Mouse (Mus musculus): Measurements from ENCODE around the gene Sycp3. TPM values are rescaled to one million over a fixed set of nuclear protein-coding genes. Genes with fewer than 3 reads are reported as not detected.

Sycp3 gene
- 0.32 TPM in 1 of 2 replicates, not detected in the other for polyA plus RNA-seq (2015; fragmentation: Nextera tagmentation; extraction: Ambion mirVana)

DNA sequence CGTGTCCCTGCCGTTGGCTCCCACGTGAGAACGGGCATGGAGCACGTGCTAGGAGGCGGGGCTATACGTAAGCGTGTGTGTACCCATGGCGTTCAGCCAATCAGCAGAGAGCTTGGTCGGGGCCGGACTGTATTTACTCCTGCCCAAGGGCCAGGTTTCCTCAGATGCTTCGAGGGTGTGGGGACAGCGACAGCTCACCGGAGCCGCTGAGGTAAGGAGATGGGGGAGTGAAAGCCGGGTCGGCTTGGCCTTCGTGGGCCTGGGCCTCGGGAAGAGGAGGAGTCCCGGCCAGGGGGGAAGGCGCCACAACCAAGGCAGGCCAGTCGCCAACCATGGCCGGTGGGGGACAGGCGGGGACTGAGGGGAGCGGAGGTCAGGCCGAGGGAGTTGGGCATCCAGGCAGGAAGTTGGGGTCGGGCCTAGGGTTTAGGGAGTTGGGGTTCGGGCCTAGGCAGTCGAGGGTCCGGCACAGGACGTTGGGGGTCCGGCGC lies at the start of gene Sycp3:
Gene Sycp3 (plus strand): TSS at position 68 of the 491 bp plus-strand sequence.
- Histone ChIP-seq H3K9ac (no peak within 1 kb of the TSS), H3K4me2 (replicated peaks) (no peak within 1 kb of the TSS), H3K27me3 (no peaks in the 10 kb centered on the region), H3K4me3 (no peak within 1 kb of the TSS), H3K9me3 (no peaks in the 10 kb centered on the region), H3K27ac (no peak within 1 kb of the TSS), H3K36me3 (no peaks in the 10 kb centered on the region), H3K4me1 (0 out of 2 replicates have a peak, but pooled peaks cover 3% of the 10 kb centered on the region)
- WGBS = 84% methylated on average over 33 of the region's 33 CpGs
- ATAC-seq (ENCODE audit: low FRiP score, low read depth) = no peak

DNA sequence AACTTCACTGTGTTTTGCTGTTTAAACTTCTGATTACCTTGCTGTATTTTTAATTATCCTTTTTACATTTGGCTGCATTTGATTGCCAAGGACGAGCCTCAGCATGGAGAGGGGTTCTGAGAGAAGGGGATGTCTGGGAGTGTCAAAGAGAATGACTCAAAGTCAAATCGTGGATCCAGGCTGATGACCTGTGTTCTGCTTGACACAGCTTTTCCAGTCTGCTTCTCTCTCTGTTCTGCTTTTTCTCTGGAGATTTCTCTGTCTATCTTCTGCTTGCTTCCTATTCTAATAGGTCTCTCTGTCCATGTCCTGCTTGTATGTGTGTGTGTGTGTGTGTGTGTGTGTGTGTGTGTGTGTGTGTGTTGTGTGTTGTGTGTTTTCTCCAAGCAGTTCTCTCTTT lies 49.6 kb upstream of the Sycp3 start:
- no peaks in the 10 kb centered on the region for H3K9me3 ChIP-seq
- no peaks in the 10 kb centered on the region for H3K4me1 ChIP-seq
- H3K27ac ChIP-seq = no peak overlapping the region
- no peak overlapping the region for H3K4me3 ChIP-seq
- H3K4me2 ChIP-seq (replicated peaks) = no peak overlapping the region
- H3K36me3 ChIP-seq = 0 out of 2 replicates have a peak, but pooled peaks cover under 1% of the 10 kb centered on the region
- H3K27me3 ChIP-seq = no peaks in the 10 kb centered on the region
- ATAC-seq (ENCODE audit: low FRiP score, low read depth) = no peak
- no peak overlapping the region for H3K9ac ChIP-seq
- WGBS = 58% methylated on average over 2 of the region's 2 CpGs

DNA sequence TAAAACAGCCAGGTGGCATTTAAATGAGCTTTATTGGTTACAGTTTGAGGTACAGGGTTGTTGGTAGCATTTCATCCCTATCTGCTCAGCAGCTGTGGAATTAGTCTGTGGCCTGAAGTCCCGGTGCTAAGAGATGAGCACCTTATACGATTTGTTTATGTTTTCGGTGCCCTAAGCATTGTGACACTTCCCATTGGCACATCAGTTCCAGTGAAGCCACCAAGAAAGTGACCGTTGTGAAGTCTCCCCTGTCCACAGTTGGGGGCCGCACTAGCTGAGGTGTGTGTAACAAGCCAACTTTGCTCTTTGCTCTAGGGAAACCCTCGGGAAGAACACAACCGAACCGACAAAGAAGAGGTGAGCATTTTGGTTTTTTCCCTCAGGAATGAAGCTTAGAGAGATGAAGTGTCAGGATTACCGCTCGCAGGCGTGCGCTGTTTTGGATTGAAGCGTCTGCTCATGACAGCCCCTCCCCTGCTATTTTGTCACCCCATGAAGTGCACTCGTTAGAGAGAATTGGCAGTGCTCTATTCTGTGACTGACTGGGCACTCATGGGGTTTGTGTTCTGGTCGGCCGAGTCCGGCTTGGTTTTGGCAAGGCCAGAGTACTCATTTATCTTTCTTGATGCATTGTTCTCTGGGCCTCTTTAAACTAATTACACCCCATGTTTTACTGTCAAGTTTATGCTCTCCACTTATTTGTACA lies 46.9 kb upstream of the Sycp3 start:
- Histone ChIP-seq H3K27me3 (no peaks in the 10 kb centered on the region), H3K9ac (no peak overlapping the region), H3K9me3 (no peaks in the 10 kb centered on the region), H3K4me3 (no peak overlapping the region), H3K4me2 (replicated peaks) (no peak overlapping the region), H3K36me3 (peaks cover 16% of the 10 kb centered on the region), H3K4me1 (no peaks in the 10 kb centered on the region), H3K27ac (no peak overlapping the region)
- ATAC-seq (ENCODE audit: low FRiP score, low read depth) = no peak
- 57% methylated on average over 17 of the region's 17 CpGs for WGBS

DNA sequence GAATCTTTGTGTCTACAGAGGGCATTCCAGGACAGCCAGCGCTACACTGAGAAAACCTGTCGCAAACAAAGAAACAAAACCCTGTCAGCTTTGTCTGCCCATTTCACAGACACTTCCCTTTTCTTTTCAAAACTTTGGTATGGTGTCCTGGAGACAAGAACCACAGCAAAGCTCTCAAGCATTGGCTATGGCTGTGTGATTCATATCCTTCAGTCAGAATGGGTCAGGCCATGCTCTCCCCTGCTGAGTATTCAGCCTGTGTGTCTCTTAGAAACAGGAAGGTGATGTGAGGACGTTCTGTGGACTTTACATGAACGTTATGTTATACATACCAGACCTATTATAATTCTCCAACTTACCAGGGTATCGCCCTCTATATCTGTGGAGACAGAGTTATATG lies 41.7 kb upstream of the Sycp3 start:
- 93% methylated on average over 5 of the region's 5 CpGs for WGBS
- H3K4me2 ChIP-seq (replicated peaks) = no peak overlapping the region
- no peaks in the 10 kb centered on the region for H3K27me3 ChIP-seq
- H3K36me3 ChIP-seq = peaks cover 34% of the 10 kb centered on the region
- no peaks in the 10 kb centered on the region for H3K9me3 ChIP-seq
- H3K4me1 ChIP-seq = no peaks in the 10 kb centered on the region
- no peak overlapping the region for H3K27ac ChIP-seq
- no peak for ATAC-seq (ENCODE audit: low FRiP score, low read depth)
- no peak overlapping the region for H3K4me3 ChIP-seq
- no peak overlapping the region for H3K9ac ChIP-seq

DNA sequence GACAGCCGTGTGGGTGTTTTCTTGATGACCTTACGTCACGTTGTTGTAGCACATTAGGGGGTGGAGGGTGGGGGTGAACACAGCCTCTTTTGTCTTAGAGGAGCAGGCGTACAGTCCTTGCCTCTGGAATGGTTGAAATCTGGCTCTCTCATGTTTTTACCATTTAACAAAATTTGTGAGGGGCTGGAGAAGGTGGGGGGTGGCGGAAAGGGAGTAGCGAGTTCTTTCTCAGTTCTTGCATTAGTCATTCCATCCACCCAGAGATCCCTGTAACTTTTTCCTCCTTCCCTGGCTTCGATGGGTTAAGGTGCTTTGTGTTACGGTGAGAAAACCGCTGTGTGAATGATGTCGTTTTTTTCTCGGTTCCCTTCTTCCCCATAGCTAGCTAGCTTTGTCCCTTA lies 39.2 kb upstream of the Sycp3 start:
- Histone ChIP-seq H3K4me2 (replicated peaks) (no peak overlapping the region), H3K4me3 (no peak overlapping the region), H3K27me3 (no peaks in the 10 kb centered on the region), H3K4me1 (no peaks in the 10 kb centered on the region), H3K27ac (no peak overlapping the region), H3K9ac (no peak overlapping the region), H3K36me3 (peaks cover 30% of the 10 kb centered on the region), H3K9me3 (no peaks in the 10 kb centered on the region)
- ATAC-seq (ENCODE audit: low FRiP score, low read depth) = no peak
- 70% methylated on average over 11 of the region's 11 CpGs for WGBS

GRCm38 (mm10) chr10:88420655-88421435 lies 38.5 kb upstream of the Sycp3 start:
- Histone ChIP-seq H3K36me3 (peaks cover 24% of the 10 kb centered on the region), H3K9me3 (no peaks in the 10 kb centered on the region), H3K4me3 (no peak overlapping the region), H3K27ac (no peak overlapping the region), H3K27me3 (no peaks in the 10 kb centered on the region), H3K4me1 (no peaks in the 10 kb centered on the region), H3K9ac (no peak overlapping the region), H3K4me2 (replicated peaks) (no peak overlapping the region)
- WGBS = 92% methylated on average over 19 of the region's 19 CpGs
- no peak for ATAC-seq (ENCODE audit: low FRiP score, low read depth)

DNA sequence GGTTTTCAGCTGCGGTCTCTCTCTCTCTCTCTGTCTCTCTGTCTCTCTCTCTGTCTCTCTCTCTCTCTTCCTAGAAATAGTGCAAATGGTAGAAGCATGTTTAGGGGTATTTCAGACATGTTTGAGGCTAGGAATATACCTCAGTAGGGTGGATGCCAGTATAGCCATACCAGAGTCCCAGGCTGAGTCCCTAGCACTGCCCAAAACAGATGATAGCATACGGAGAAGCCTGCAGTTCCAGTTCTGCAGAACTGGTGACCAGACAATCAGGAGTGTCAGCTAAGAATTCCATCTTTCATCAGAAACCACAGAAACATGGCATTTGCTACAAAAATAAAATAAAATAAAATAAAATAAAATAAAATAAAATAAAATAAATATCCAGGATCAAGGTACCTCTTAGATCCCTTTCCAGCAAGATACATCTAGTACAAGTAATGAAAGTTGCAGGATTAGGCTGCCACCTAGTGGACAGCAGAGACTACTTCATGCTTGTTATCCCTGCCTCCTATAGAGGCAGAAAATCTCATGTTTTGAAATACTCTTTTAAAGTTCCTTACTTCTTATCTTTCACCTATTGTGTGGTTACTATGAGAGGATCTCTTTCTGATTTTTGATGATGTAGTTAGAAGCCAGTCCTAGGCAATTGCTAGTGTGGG lies 33.1 kb upstream of the Sycp3 start:
- H3K36me3 ChIP-seq = peaks cover 31% of the 10 kb centered on the region
- 98% methylated on average over 2 of the region's 2 CpGs for WGBS

DNA sequence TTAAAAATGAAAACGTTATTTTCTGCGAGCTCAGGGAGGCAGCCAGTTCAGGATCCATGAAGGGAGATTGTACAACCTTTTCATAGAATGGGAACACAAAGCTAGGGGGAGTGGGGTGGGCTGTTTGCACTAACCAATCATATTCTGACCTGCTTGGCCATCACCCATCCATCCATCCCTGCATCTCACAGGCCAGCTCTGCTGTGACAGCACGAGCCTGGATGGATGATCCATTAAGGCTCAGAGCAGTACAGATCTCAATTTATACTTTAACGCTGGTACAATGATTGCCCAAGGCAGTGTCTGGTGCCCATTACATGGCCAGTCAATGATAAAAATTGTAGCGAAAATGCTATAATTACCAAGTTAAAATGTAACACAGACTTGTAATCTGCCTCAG lies 32.5 kb upstream of the Sycp3 start:
- no peaks in the 10 kb centered on the region for H3K27me3 ChIP-seq
- peaks cover 32% of the 10 kb centered on the region for H3K36me3 ChIP-seq
- H3K4me2 ChIP-seq (replicated peaks) = no peak overlapping the region
- no peak overlapping the region for H3K9ac ChIP-seq
- 65% methylated on average over 5 of the region's 5 CpGs for WGBS
- ATAC-seq (ENCODE audit: low FRiP score, low read depth) = no peak
- no peaks in the 10 kb centered on the region for H3K4me1 ChIP-seq
- H3K4me3 ChIP-seq = no peak overlapping the region
- H3K9me3 ChIP-seq = no peaks in the 10 kb centered on the region
- no peak overlapping the region for H3K27ac ChIP-seq

More for the DNA sequence above, 33.1 kb upstream of the Sycp3 start:
- Histone ChIP-seq H3K9me3 (no peaks in the 10 kb centered on the region), H3K27ac (no peak overlapping the region), H3K4me3 (no peak overlapping the region), H3K4me2 (replicated peaks) (no peak overlapping the region), H3K4me1 (no peaks in the 10 kb centered on the region), H3K27me3 (no peaks in the 10 kb centered on the region), H3K9ac (no peak overlapping the region)
- ATAC-seq (ENCODE audit: low FRiP score, low read depth) = peak; percentile 69; the same call in 1 of the 2 replicates

GRCm38 (mm10) chr10:88427998-88428397 lies 31.4 kb upstream of the Sycp3 start:
- H3K9ac ChIP-seq = no peak overlapping the region
- WGBS = 91% methylated on average over 6 of the region's 6 CpGs
- peaks cover 29% of the 10 kb centered on the region for H3K36me3 ChIP-seq

GRCm38 (mm10) chr10:88441224-88441623 lies 18.1 kb upstream of the Sycp3 start:
- Histone ChIP-seq H3K9ac (no peak overlapping the region), H3K4me2 (replicated peaks) (no peak overlapping the region), H3K9me3 (no peaks in the 10 kb centered on the region), H3K4me1 (no peaks in the 10 kb centered on the region), H3K27ac (no peak overlapping the region), H3K27me3 (no peaks in the 10 kb centered on the region), H3K4me3 (no peak overlapping the region), H3K36me3 (peaks cover 46% of the 10 kb centered on the region)
- WGBS = 81% methylated on average over 6 of the region's 6 CpGs
- no peak for ATAC-seq (ENCODE audit: low FRiP score, low read depth)

More at GRCm38 (mm10) chr10:88427998-88428397, 31.4 kb upstream of the Sycp3 start:
- Histone ChIP-seq H3K4me1 (no peaks in the 10 kb centered on the region), H3K27ac (no peak overlapping the region), H3K9me3 (no peaks in the 10 kb centered on the region), H3K4me3 (no peak overlapping the region), H3K4me2 (replicated peaks) (no peak overlapping the region), H3K27me3 (no peaks in the 10 kb centered on the region)
- no peak for ATAC-seq (ENCODE audit: low FRiP score, low read depth)

GRCm38 (mm10) chr10:88451221-88451620 lies 8.1 kb upstream of the Sycp3 start:
- Histone ChIP-seq H3K4me1 (no peaks in the 10 kb centered on the region), H3K9ac (no peak overlapping the region), H3K4me2 (replicated peaks) (no peak overlapping the region), H3K36me3 (peaks cover 6% of the 10 kb centered on the region; the same call in 1 of the 2 replicates), H3K9me3 (no peaks in the 10 kb centered on the region), H3K4me3 (no peak overlapping the region), H3K27ac (no peak overlapping the region), H3K27me3 (no peaks in the 10 kb centered on the region)
- 76% methylated on average over 2 of the region's 2 CpGs for WGBS
- no peak for ATAC-seq (ENCODE audit: low FRiP score, low read depth)

DNA sequence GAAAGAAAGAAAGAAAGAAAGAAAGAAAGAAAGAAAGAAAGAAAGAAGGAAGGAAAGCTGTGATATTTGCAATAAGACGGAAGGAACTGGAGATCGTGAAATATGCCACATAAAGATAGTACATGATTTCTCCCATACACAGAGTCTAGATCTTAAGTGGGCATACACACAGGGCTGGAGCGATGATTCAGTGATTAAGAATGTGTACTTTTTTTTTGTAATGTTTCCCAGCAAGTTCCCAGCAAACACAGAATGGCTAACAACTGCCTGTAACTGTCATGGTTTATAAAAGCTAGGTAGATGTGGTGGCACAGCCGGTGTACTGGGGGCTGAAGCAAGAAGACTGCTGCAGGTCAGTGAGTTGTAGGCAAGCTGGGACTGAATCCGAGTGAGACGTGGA lies 7.4 kb upstream of the Sycp3 start:
- Histone ChIP-seq H3K4me3 (no peak overlapping the region), H3K4me1 (no peaks in the 10 kb centered on the region), H3K27me3 (no peaks in the 10 kb centered on the region), H3K4me2 (replicated peaks) (no peak overlapping the region), H3K9ac (no peak overlapping the region), H3K36me3 (no peaks in the 10 kb centered on the region), H3K27ac (no peak overlapping the region), H3K9me3 (no peaks in the 10 kb centered on the region)
- 89% methylated on average over 6 of the region's 6 CpGs for WGBS
- no peak for ATAC-seq (ENCODE audit: low FRiP score, low read depth)

Measured in limb, embryonic 13.5 days (tissue).